Mouse (Mus musculus): ENCODE results near the gene Gata5.

DNA sequence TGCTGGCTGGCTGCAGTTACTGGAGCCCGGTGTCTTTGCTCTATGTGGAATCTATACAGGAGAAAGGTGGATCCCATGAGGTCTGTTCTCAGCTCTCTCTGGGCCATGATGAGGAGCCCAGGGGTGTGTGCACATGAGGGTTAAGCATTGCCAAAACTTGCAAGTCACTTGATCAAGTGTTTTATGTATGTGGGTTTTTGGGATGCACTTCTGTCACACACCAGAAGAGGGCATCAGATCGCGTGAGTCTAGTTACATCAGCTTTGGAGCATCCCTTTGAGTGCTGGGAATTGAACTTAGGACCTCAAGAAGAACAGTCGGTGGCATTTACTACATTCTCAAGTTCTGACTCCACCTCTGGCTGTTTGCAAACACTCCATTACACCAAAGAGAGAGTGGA is 29.9 kb downstream of the Gata5 start:
- TF ChIP-seq GATA1 (IDR thresholded peaks at IDR 0.05; ENCODE audit: low read length) (no peak), TAL1 (IDR thresholded peaks at IDR 0.05; ENCODE audit: low read length) (no peak)

Measured in erythroblast, embryonic 14.5 days (primary cell).